Mouse (Mus musculus) right cerebral cortex, postnatal 10 days (tissue): ENCODE data around the gene Eid3.
A peak's percentile ranks its signal among the peaks of the same experiment; 100 is the strongest.

Source experiments
- DNase-seq, 2 experiments: peaks; one replicate each; pipeline ENCODE4 v3.0.0; 2021; ENCODE audit warnings: low spot score in 2 of 2

The Eid3 gene

DNA sequence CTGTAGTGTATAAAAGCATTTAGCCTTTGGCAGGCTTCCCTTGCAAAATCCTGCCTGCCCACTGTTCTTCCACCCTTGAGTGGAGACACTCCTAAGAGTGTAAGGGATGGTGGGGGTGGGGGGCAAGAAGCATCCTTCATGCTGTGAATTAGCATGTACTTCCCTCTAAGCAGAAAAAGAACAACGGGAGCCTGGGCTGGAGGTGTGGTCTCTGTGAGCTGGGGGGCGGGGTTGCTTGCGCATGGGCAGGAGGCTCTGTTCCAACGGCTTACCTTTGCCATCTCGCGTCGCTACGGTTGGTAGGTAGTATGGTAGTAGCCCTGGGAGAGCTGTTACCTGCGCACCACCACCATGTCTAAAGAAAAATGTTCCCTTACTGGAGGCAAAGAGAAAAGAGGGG is at the start of gene Eid3:
Gene Eid3 (plus strand): TSS at position 271 of the 400 bp plus-strand sequence.
- peak in 1 of 2 experiments; percentile 32 for DNase-seq

DNA sequence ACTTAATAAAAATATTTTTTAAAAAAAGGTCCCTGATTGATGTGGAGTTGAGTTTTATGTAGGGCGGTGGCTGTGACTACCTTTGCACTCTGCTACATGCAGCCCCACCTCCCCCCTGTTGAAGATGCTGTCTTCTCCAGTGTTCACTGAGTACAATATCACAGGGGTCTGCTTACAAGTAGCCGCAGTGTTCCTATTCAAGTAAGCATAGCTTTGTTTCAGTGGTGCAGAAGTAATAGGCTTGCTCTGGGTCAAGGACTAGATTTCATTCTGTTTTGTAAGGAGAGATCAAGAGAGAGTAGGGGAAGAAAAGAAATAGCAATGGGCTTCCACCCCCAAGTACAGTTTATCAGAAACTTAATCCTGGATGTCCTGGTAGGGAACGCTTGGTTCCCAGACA is 48.9 kb upstream of the Eid3 start:
- no peak for DNase-seq

DNA sequence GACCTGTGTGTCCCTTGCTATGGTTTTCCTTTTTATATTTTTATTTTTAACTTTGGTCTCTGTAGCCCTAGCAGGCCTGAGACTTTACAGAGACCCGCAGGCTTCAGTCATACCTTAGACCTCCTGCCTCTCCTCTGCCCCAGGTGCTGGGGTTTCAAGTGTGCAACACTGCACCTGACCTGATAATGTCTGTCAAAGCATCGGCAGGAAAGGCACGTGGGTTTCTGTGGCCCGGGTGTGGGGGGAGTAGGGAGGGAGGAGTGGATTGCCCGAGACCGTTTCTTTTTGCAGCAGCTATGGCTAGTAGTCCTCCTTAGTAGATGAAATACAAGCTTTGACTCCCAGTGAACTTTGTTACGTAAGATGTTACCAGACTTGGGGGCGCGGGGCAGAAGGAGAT is 48.5 kb upstream of the Eid3 start:
- DNase-seq = no peak

DNA sequence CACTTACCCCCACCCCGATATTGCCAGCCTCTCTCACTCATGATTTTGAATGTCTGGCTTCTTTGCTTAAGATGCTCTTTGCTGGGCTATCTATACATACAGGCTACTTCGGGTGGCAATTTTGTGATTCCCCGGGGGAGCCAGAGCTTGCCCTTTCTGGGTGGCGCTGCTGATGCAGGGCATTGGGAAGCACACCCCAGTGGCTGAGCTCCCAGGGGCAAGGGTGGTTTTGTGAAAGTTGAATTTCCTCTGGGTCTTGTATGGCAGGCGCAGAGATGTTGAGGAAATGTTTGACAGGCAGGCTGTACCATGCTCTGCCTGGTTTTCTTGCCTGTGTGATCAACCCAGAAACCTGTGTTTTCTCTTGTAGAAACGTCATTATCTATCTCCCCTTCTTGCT is 47.8 kb upstream of the Eid3 start:
- DNase-seq = no peak

DNA sequence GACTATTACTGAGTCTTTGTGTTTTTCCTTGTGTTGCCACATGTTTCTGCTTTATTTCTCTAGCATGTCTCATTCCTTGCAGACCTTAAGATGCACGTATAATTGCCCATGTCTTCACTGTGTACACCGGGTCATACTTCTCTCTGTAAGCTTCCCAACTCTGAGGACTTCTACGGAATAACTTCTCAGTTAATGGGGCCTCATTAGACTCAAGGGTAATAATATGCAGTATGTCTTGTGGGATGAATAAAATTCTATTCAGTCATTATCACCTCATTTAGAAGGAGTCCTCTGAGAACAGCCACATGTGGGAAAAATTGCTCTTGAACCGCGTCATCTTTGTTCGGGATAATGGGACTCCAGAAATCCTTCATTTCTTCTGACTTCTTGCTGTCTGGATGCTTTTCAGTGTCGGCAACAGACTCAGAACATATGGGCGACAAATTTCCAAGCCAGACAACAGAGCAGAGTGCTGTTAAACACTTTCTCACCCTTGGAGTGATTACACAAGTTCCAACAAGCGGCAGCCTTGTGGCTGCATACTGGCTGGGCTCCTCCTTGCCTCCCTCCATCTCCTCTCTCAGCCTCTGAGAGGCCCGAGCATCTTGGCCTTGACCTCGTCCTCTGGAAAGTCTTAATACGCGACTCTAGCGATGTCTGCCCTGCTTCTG is 43.2 kb upstream of the Eid3 start:
- no peak for DNase-seq

DNA sequence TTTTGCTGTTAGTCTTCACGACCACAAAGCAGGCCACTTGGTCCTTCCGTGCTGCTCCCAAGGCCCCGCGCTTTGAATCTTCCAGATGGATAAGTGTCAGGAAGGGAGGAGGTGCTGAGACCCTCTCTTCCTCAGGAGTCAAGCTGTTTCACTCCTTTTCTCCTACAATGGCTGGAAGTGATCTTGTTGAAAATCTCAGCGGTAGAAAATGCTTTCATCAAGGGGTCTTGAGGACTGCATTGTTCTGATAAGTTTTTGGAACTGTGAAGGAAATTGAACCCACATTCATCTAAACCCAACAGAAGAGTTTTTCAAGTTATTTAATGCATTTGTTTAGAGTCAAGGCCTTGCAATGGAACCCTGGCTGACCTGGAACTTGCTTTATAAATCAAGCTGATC is 42.6 kb upstream of the Eid3 start:
- no peak for DNase-seq

DNA sequence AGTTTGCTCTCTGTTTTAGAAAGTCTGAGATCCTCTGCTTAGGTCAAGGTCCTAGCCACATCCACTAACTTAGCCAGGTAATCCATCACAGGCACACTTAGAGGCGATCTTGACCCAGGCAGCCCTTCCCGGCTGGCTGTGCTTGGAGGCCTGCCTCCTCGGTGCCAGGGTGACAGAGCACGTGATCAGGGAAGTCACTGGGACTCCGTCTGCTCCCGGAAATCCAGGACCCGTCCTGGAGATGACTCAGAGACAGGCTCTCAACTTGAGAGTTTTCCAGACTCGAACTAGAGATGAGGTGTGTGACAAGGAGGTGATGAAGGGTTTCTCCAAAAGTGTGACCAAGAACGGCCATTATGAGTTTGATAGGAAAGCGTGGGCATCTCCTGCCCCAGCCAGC is 41.9 kb upstream of the Eid3 start:
- no peak for DNase-seq

DNA sequence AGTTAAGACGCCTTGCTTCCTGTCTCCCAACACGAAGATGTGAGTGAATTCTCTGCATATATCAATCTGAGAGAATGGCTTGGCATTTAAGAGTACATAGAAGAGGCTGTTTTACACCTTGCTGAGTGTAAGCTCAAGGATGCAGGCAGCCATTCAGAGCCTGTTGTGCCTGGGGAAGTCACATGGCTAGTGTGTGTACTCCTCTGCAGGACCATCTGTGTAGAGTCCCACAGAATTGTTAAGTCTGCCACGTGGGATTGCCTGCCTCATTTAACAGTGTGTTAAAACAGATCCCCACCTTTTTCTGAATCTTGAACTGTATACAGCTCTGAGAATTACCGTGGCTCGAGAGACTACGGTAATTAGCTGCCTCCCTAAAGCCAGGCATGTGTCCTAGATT is 39.9 kb upstream of the Eid3 start:
- DNase-seq = peak in 1 of 2 experiments; percentile 34

GRCm38 (mm10) chr10:82833926-82834325 is 32.5 kb upstream of the Eid3 start, which contains the start of gene Txnrd1:
TSS of gene Txnrd1 (plus strand) at chr10:82833951.
- DNase-seq = no peak

GRCm38 (mm10) chr10:82835898-82836297 is 30.5 kb upstream of the Eid3 start:
- no peak for DNase-seq

DNA sequence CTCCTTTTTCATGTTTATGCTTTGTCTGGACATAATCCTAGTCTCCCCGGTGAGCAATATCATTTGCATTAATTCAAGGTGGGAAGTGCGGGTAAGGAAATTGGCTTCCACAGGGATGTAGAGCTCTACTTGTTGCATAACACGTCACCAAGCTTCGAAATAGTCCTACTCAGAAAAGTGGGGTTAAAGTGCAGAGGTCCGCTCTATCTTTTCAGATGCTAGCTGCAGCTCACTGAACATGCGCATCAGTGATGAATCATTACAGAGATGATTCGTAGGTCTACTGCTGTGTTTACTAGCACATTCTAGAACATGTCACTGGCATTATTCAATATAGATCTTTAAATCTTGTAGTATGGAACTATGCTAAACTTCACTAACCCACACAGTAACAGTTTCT is 28.0 kb upstream of the Eid3 start:
- DNase-seq = no peak

DNA sequence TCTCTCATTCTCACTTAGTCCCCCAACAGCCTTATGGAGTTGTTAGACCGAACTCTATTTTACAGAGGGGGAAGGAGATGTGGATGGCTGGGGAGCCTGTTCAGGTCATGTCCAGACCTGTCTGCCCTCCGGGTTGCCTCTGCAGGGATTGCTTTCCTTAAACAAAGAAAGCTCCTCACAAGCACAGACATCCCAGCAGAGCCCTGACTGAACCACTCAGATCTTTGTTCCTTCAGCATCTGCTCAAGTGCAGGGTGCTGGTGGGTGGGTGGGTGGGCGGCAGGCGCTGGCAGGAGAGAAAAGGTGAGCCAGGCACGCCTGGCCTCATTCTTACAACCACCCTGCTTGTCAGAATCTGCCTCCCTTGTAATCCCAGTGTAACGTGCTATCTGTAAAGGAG is 22.3 kb upstream of the Eid3 start:
- no peak for DNase-seq

DNA sequence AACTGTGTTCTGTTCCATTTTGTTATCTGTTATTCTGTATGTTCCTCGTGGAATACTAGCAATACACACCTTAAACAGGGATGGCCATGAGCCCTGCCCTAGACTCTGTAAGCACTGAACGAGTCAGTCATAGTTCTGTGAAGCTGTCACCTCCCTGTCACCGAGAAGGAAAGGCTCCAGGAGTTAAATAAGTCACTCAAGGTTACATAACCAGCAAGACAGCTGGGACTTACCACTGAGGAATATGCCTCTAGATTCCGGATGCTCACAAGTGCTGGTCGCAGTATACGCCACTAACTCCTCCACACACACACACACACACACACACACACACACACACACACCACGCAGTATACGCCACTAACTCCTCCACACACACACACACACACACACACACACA is 21.7 kb upstream of the Eid3 start:
- DNase-seq = peak in 1 of 2 experiments; percentile 13

DNA sequence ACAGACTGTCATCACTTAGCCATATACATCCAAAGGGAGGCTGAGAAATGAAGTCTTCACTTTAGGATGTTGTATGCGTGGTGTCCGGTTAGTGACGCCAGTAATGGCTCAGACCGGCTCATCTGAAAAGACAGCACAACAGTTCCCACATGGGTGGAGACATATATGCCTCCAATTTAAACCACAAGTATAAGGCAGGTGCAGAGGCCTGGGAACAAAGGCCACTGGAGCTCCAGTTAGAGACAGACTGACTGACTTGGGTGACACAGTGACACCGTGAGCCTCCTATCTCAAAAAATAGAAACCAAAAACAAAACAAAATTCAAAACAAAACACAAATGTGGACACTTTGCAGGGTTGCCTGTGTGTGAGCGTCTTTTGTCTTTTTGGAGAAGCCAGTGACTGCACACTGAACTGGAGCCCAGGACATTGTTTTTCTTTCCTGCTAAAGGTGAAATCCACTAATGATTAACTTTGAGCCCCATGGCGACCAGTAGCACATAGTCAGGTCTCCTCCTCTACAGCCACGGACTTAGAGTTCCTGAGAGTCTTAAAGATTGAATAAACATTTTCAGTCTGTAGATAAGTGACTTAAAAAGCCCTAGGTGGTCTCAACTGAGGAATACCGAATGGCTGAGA is 18.5 kb upstream of the Eid3 start:
- DNase-seq = peak in 1 of 2 experiments; percentile 5

- peak in 1 of 2 experiments; percentile 13 for DNase-seq
Observed at GRCm38 (mm10) chr10:82849686-82850353, 16.6 kb upstream of the Eid3 start.

- no peak for DNase-seq
Observed at GRCm38 (mm10) chr10:82850354-82850752, 16.1 kb upstream of the Eid3 start.

DNA sequence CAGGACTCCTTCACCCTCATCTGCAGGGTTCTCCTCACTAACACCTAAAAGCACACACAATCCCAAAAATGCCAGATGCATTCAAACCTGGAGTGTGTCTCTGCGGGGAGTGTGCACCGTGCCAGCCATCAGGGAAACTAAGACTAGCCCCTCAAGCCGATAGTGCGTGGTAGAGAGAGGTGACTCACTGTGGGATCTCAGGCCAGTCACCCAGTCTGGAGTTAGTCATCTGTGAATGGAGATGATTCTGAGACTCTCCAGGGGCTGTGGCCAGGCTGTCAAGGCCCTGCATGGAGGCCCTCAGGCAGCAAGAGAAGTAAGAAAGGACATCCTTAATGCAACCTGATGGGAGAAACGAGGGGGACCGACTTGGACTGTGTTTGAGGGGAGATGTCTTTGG is 14.7 kb upstream of the Eid3 start:
- DNase-seq = peak in 1 of 2 experiments; percentile 8

- no peak for DNase-seq
Observed at GRCm38 (mm10) chr10:82858032-82858680, 8.3 kb upstream of the Eid3 start.

DNA sequence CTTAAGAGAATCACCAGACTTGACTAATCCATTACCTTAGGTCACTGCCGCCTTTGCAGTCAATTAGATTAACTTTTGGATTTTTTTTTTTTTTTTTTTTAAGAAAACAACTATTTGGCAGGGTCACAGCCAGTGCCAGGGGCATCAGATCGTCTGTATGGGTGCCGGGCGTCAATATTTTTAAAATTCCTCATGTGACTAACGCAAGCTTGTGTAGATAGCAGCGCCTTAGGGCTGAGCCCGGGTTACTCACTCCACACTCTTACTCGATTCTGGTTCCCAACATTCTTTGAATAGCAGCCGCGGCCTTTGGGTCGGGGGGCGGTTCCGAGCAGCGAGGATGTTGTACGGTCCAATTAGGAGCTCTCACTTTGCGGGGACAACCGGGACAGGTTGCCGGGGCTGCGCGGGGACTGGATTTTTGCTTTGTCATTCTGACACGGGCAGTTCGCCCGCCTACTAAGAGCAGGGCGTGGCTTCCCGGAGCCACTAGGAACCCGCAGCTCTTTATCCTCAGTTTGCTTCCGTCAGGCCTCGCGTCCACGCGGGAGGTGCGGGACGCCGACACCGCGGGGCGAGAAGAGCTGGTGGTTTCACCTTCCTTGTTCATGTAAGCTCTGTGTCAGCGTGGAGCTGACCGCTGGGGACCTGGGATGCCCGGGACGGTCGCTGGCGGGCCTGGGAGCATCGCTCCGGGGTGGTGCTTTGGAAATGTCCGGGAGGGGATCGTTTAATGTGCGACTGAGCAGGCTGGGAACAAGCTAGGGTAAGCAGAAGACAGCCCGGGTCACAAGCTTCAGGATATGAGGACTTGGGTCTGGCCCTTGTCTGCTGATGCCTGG is 7.5 kb upstream of the Eid3 start:
- peak; percentile 93 to 95 for DNase-seq

- peak in 1 of 2 experiments; percentile 47 for DNase-seq
Observed at GRCm38 (mm10) chr10:82859533-82859915, 6.9 kb upstream of the Eid3 start.

DNA sequence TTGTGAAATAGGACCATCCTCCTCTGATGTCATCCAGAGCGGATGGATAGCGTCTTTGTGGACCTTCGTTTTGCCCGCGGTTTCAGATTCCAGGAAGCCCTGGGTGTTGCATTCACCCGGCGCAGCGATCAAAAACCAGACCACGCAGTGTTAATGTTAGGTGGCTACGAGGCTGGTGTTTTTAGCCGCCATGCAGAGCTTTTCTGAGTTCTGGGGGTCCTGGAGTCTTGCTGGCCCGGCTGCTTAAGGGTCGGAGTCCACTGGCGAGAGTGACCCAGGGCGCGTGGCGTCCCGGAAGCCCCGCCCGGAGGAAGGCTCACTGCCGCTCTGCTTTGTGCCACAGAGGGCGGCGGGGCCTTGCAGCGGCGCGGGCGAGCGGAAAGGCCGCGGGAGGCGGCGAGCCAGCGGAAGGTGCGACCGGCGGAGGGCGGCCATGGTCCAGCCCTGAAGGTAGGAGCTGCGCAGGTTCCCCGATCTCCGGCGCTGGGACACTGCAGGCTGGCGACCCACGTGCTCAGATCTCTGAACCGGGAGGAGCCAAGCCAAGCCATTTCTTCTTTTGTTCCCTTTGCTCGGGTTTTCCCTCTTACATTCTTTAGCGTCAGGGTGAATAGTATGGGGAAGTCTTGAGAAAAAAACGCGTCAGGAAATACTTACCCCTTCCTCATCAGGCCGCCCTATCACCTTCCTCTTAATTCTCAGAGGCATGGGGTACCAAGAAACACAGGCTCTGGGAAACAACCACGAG is 6.1 kb upstream of the Eid3 start:
- DNase-seq = peak; percentile 57 to 62
